Mouse (Mus musculus) midbrain, embryonic 14.5 days (tissue): ENCODE results near the gene Cfh. TPM values are rescaled to one million over a fixed set of nuclear protein-coding genes. Genes with fewer than 3 reads are reported as not detected.
A peak's percentile ranks its signal among the peaks of the same experiment; 100 is the strongest.
"Not testable (repeated sequence)": the region's sequence is repeated elsewhere in the genome, so short reads cannot be mapped to it uniquely, and the experiment has no call there.

ENCODE experiments used
- ATAC-seq: fragments of 200-750 bp; cut with Nextera tagmentation; 2 replicates; pipeline ENCODE4 v1.8.0; 2017; ENCODE audit warnings: moderate number of reproducible peaks, moderate library complexity; ENCODE audit not compliant: low FRiP score, low TSS enrichment
- DNase-seq: peaks from one replicate; pipeline ENCODE4 v3.0.0-alpha.2; 2015
- H3K27ac ChIP-seq: fragments of 300-500 bp; sonication (generic); replicated peaks from 2 replicates; pipeline ENCODE4 v1.5.1; 2014; ENCODE audit warnings: mild to moderate bottlenecking, low read depth, low read length, moderate library complexity
- H3K27me3 ChIP-seq: fragments of 300-500 bp; sonication (generic); 2 replicates; pipeline ENCODE4 v1.6.1; 2014; ENCODE audit warnings: low read length, control low read depth, mixed read lengths; ENCODE audit not compliant: control insufficient read depth, insufficient read depth
- H3K36me3 ChIP-seq: fragments of 300-500 bp; sonication (generic); 2 replicates; pipeline ENCODE4 v1.6.1; 2014; ENCODE audit warnings: low read length, control low read depth; ENCODE audit not compliant: control insufficient read depth, insufficient read depth
- H3K4me1 ChIP-seq: fragments of 300-500 bp; sonication (generic); 2 replicates; pipeline ENCODE4 v1.6.1; 2014; ENCODE audit warnings: mild to moderate bottlenecking, antibody characterized with exemption, low read length, control low read depth; ENCODE audit not compliant: control insufficient read depth, insufficient read depth
- H3K4me2 ChIP-seq: fragments of 300-500 bp; sonication (generic); 2 replicates; pipeline ENCODE4 v1.6.1; 2014; ENCODE audit warnings: mild to moderate bottlenecking, low read length, moderate library complexity
- H3K4me3 ChIP-seq: fragments of 300-500 bp; sonication (generic); replicated peaks from 2 replicates; pipeline ENCODE4 v1.5.1; 2014; ENCODE audit warnings: low read depth, low read length
- H3K9ac ChIP-seq: fragments of 300-500 bp; sonication (generic); replicated peaks from 2 replicates; pipeline ENCODE4 v1.6.1; 2014; ENCODE audit warnings: mild to moderate bottlenecking, low read length, moderate library complexity
- H3K9me3 ChIP-seq: fragments of 300-500 bp; sonication (generic); 2 replicates; pipeline ENCODE4 v1.6.1; 2016; ENCODE audit warnings: low read length, control low read depth, mixed read lengths; ENCODE audit not compliant: control insufficient read depth
- WGBS: fragments of 180-500 bp; shearing (Covaris S2); extraction: QIAGEN DNeasy Blood & Tissue Kit; methylation state at CpG from one replicate; pipeline ENCODE4 v1.1.7; 2014; 5-methylcytosine and 5-hydroxymethylcytosine counted together
- polyA plus RNA-seq: library from polyadenylated mRNA; unstranded; fragments of >200 nt; fragmentation: Nextera tagmentation; extraction: Ambion mirVana; gene quantifications from 2 replicates; pipeline ENCODE4 v1.2.1, GENCODE M21; 2014

Cfh gene
- polyA plus RNA-seq: 1.1 and 24.1 TPM in 2 replicates

DNA sequence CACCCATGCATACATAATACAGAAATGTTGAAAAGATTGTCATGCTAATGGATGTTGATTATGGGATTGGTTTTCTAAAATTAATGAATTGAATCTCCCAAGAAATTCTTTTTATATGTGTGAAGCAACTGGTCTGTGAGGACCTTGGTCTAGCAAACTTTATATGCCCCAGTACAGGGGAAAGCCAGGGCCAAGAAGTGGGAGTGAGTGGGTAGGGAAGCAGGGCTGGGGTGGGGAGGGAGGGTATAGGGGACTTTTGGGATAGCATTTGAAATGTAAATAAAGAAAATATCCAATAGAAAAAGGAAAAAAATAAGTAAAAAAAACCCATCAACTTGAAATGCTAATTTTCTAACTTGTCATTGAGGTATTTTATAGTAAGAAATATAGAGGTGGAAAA, at the start of gene Cfh:
Gene Cfh (minus strand): TSS at position 101 of the 400 bp plus-strand sequence.
- not testable (repeated sequence) for ATAC-seq, H3K4me1 ChIP-seq, H3K9ac ChIP-seq, H3K4me3 ChIP-seq, H3K4me2 ChIP-seq, H3K9me3 ChIP-seq, H3K36me3 ChIP-seq, DNase-seq, H3K27ac ChIP-seq, H3K27me3 ChIP-seq

DNA sequence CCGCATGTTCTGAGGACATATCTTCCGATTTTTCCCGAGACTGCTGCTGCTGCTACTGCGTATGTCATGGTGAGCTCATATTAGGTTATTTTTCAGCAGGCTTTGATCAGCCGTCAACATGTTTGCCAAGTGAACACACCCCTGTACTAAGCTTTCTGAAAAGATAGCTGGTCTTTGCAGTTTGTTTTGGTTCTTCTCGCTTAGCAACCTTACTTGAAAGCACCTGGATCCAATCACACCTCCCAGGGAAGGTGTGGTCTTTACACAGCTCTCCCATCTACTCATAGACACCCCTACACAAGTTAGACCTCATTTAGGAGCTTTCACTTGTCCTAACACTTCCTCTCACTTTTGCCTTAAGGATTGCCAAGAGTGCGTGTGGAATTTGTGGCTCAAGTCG, 43.1 kb upstream of the Cfh start:
- Histone ChIP-seq H3K9me3 (no peaks in the 10 kb centered on the region), H3K27ac (no peak overlapping the region), H3K9ac (no peak overlapping the region), H3K4me2 (no peak overlapping the region), H3K4me3 (no peak overlapping the region), H3K27me3 (no peaks in the 10 kb centered on the region), H3K4me1 (no peaks in the 10 kb centered on the region), H3K36me3 (no peaks in the 10 kb centered on the region)
- no peak for DNase-seq
- WGBS: 82% methylated on average over 8 of the region's 8 CpGs
- ATAC-seq: no peak

DNA sequence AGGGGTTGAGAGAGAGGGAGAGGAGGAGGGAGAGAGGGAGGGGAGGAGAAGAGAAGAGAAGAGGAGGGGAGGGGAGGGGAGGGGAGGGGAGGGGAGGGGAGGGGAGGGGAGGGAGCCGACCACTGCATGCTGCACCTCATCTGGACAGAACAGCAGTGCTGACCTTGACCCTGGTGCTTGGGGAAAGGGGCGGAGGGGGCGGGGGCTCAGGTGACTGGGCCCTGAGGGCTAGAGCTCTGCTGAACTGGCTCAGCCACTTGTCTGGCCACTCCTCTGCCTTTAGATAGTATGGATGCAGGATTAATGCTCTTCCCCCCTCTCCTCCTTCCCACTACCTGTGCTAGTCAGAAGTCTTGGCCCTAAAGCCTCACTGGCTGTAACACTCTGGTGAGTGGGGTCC, 41.7 kb upstream of the Cfh start:
- no peak for ATAC-seq
- Histone ChIP-seq H3K4me1 (no peaks in the 10 kb centered on the region), H3K9ac (no peak overlapping the region), H3K36me3 (no peaks in the 10 kb centered on the region), H3K27ac (no peak overlapping the region), H3K9me3 (no peaks in the 10 kb centered on the region), H3K4me3 (no peak overlapping the region), H3K4me2 (no peak overlapping the region), H3K27me3 (no peaks in the 10 kb centered on the region)
- 72% methylated on average over 3 of the region's 3 CpGs for WGBS
- no peak for DNase-seq

DNA sequence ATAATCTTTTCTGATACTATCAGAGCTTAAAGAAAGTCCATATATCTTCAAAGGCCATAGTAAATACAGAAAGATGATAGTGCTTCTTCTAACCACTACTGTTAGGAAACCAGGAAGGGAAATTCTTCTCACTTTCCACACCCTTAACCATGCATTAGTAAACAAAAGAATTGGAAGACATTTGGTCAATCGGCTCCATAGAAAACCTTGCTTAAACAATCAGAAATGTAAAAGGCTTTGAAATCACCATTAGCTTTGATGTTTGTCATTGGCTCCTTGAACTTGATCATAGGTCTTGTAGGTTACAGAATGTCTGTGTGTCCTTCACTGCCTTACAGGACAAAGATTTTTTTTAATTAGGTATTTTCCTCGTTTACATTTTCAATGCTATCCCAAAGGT, 21.8 kb upstream of the Cfh start:
- Histone ChIP-seq H3K9me3 (no peaks in the 10 kb centered on the region), H3K4me1 (no peaks in the 10 kb centered on the region), H3K27me3 (no peaks in the 10 kb centered on the region), H3K4me3 (no peak overlapping the region), H3K9ac (no peak overlapping the region), H3K4me2 (no peak overlapping the region), H3K27ac (no peak overlapping the region), H3K36me3 (no peaks in the 10 kb centered on the region)
- 80% methylated on average over 2 of the region's 2 CpGs for WGBS
- no peak for ATAC-seq
- DNase-seq: no peak

DNA sequence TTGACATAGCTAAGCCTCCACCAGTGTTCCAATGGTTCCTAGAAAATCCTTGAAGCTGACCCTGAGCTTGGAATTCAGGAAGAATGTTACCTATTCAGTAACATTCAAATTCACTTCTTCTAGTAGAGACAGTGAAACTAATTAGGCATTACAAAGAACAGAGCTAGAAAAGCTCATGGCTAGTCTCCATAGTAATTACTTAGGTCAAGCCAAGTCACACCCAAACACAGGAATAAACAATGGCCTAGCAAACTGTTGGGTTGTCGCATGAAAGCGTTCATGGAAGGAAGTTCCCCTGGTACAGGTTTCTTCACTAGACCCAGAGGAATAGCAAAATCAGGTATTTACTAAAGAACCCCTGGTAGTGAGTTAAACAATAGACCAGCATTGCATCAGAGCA, 4.9 kb upstream of the Cfh start:
- ATAC-seq, DNase-seq, H3K9me3 ChIP-seq, H3K36me3 ChIP-seq, H3K27ac ChIP-seq, H3K9ac ChIP-seq, H3K4me3 ChIP-seq, H3K27me3 ChIP-seq, H3K4me2 ChIP-seq, H3K4me1 ChIP-seq: not testable (repeated sequence)
- 73% methylated on average over 2 of the region's 2 CpGs for WGBS

DNA sequence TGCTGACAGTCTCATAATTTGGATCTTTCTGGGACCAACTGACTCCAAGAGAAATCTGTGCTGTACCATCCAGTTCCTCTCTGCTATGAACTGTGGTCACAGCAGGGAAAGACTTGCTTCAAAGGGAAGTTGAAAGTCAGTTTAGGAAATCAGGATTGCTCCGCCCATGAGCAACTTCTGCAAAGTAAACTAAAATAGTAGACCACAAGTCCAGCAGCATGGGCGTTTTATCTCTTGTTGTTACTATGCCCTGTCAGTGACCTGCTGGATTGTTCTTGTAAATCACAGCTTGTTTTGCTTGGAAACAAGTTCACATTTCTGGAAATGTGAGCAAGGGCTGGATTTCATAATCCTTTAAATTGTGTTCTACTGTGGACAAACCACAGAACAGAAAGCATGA, 356 bp downstream of the Cfh start:
- Histone ChIP-seq H3K4me1 (no peaks in the 10 kb centered on the region), H3K4me3 (no peak overlapping the region), H3K9ac (no peak overlapping the region), H3K9me3 (no peaks in the 10 kb centered on the region), H3K4me2 (no peak overlapping the region), H3K36me3 (no peaks in the 10 kb centered on the region), H3K27me3 (no peaks in the 10 kb centered on the region), H3K27ac (no peak overlapping the region)
- 65% methylated on average over 2 of the region's 2 CpGs for WGBS
- DNase-seq (peak; percentile 8), ATAC-seq (no peak)

DNA sequence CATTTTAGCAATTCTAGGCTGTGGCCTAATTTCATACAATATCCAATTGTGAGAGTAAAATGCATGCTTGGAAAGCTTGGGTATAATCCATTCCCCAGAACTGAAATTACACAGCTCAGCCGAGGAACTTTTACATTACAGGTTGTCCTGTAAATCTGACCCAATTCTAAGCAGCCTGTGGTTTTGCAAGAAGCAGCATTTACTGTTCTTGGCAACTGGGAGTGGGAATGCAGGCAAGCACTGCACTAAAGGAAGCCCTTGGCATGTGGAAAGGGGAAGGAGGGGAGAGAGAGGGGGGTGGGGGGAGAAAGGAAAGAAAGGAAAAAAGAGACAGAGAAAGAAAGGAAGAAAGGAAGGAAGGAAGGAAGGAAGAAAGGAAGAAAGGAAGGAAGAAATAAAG, 3.4 kb downstream of the Cfh start:
- no peaks in the 10 kb centered on the region for H3K36me3 ChIP-seq
- no peak overlapping the region for H3K27ac ChIP-seq
- no peaks in the 10 kb centered on the region for H3K27me3 ChIP-seq
- no peaks in the 10 kb centered on the region for H3K4me1 ChIP-seq
- WGBS: 80% methylated on average over 1 of the region's 1 CpGs
- no peaks in the 10 kb centered on the region for H3K9me3 ChIP-seq
- DNase-seq (no peak), ATAC-seq (no peak)
- no peak overlapping the region for H3K9ac ChIP-seq
- no peak overlapping the region for H3K4me3 ChIP-seq
- H3K4me2 ChIP-seq: no peak overlapping the region

DNA sequence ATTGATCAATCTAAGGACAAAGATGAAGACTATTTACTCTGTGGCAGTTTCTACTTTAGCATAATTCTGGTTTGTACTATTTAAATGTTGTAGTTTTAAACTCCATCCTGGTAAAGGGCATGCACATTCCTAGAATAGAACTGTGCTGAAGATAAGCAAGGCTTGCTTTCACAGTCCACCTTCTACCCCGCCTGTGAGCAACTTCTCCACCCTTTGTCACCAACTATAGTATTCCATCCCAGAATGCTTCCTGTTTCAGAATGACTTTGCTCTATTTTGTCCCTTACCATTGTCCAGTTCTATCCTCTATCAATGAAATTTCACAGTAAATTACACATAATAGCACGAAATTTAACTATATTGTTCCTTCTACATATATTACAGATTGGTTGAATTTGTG, 8.1 kb downstream of the Cfh start:
- no peaks in the 10 kb centered on the region for H3K9me3 ChIP-seq
- no peak for ATAC-seq
- no peaks in the 10 kb centered on the region for H3K4me1 ChIP-seq
- H3K36me3 ChIP-seq: no peaks in the 10 kb centered on the region
- no peak overlapping the region for H3K27ac ChIP-seq
- DNase-seq: no peak
- no peak overlapping the region for H3K4me2 ChIP-seq
- 66% methylated on average over 2 of the region's 2 CpGs for WGBS
- no peak overlapping the region for H3K4me3 ChIP-seq
- H3K9ac ChIP-seq: no peak overlapping the region
- no peaks in the 10 kb centered on the region for H3K27me3 ChIP-seq

DNA sequence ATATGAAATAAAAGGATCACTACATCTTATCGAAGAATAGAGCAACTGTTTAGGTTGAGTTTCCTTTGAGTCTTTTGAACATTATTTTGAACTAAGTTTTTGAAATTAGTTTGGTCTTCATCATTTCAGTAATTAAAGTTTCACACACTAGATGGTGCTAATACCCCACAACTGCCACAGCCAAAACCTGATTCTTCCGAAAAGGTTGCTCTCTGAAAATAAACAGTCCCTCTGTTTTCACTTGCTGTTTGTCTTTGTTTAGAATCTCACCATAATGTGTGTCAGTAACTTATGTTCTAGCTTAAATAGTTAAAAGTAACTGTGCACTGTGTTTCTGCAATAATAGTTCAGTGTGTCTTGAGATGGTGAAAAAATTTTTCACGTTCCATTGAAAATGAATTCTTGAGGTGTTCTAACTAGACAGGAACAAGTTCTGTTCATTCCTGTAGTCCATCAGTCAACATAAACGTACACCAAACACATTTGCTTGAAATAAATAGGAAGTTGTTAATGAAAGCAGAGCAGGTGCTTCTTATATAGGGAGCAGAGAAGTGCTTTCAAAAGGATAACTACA, 11.9 kb downstream of the Cfh start:
- no peak overlapping the region for H3K4me3 ChIP-seq
- H3K27me3 ChIP-seq: no peaks in the 10 kb centered on the region
- no peaks in the 10 kb centered on the region for H3K4me1 ChIP-seq
- H3K36me3 ChIP-seq: no peaks in the 10 kb centered on the region
- H3K9ac ChIP-seq: no peak overlapping the region
- no peak overlapping the region for H3K27ac ChIP-seq
- no peaks in the 10 kb centered on the region for H3K9me3 ChIP-seq
- 43% methylated on average over 4 of the region's 4 CpGs for WGBS
- DNase-seq (peak; percentile 75), ATAC-seq (0 out of 2 replicates have a peak, but pooled peaks have one; percentile 34)
- no peak overlapping the region for H3K4me2 ChIP-seq
